Mouse (Mus musculus): ENCODE results near the gene Kat7. TPM values are rescaled to one million over a fixed set of nuclear protein-coding genes. Genes with fewer than 3 reads are reported as not detected.

Kat7 gene
- polyA plus RNA-seq, 1 experiment from 2014 or later, result 66.0 TPM

DNA sequence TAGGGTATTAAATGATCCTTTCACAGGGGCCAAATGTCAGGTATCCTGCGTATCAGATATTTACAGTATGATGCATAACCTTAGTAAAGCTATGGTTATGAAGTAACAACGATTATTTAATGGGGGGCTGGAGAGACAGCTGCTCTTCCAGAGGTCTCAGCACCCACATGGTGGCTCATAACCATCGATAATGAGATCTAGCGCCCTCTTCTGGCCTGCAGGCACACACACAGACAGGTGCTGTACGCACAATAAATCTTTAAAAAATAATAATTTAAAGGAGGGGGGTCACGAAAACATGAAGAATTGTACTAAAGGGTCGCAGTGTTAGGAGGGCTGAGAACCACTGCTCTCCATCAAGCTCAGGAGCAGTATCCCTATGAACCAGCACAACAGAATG, 4.4 kb downstream of the Kat7 start:
- Histone ChIP-seq H3K4me3 (no peak overlapping the region), H3K9me3 (replicated peaks) (no peaks in the 10 kb centered on the region), H3K9ac (no peak overlapping the region), H3K36me3 (ENCODE audit: poor library complexity, severe bottlenecking) (peaks cover 54% of the 10 kb centered on the region), H3K27ac (no peak overlapping the region), H3K4me1 (peaks cover 12% of the 10 kb centered on the region), H3K4me2 (no peak overlapping the region), H3K27me3 (no peaks in the 10 kb centered on the region)
- no peak for ATAC-seq
- WGBS, result 92% methylated on average over 7 of the region's 7 CpGs

GRCm38 (mm10) chr11:95301772-95302171, 8.3 kb downstream of the Kat7 start:
- no peak for ATAC-seq
- Histone ChIP-seq H3K9me3 (replicated peaks) (no peaks in the 10 kb centered on the region), H3K4me1 (no peaks in the 10 kb centered on the region), H3K4me3 (no peak overlapping the region), H3K36me3 (ENCODE audit: poor library complexity, severe bottlenecking) (peaks cover 85% of the 10 kb centered on the region), H3K27ac (no peak overlapping the region), H3K27me3 (no peaks in the 10 kb centered on the region), H3K9ac (no peak overlapping the region), H3K4me2 (no peak overlapping the region)
- 96% methylated on average over 3 of the region's 3 CpGs for WGBS

GRCm38 (mm10) chr11:95299886-95300285, 10.2 kb downstream of the Kat7 start:
- 95% methylated on average over 12 of the region's 12 CpGs for WGBS

DNA sequence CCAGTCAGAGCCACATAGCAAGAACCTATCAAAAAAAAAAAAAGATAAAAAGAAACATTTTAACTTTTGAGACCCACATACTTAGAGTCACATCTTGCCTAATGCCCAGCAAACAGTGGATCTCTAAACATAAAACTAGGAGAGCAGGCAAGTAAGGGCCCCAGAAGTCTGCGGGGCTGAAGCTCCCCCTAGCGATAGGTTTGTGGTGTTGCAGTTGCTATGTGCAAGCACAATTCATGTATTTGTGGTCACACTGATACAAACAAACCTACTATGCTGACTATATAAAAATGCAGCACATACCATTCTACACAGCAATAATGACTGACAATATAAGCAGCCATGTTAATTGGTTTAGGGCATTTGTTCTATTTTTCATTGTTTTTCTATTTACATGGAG, 11.9 kb downstream of the Kat7 start:
- 16% methylated on average over 2 of the region's 2 CpGs for WGBS
- Histone ChIP-seq H3K4me2 (no peak overlapping the region), H3K27ac (no peak overlapping the region), H3K9me3 (replicated peaks) (no peaks in the 10 kb centered on the region), H3K36me3 (ENCODE audit: poor library complexity, severe bottlenecking) (peaks cover 83% of the 10 kb centered on the region), H3K9ac (no peak overlapping the region), H3K4me1 (no peaks in the 10 kb centered on the region), H3K27me3 (no peaks in the 10 kb centered on the region), H3K4me3 (no peak overlapping the region)
- ATAC-seq, result no peak

More at GRCm38 (mm10) chr11:95299886-95300285, 10.2 kb downstream of the Kat7 start:
- H3K27me3 ChIP-seq, result no peaks in the 10 kb centered on the region
- no peaks in the 10 kb centered on the region for H3K4me1 ChIP-seq
- H3K4me2 ChIP-seq, result no peak overlapping the region
- no peak for ATAC-seq
- H3K9ac ChIP-seq, result no peak overlapping the region
- H3K36me3 ChIP-seq (ENCODE audit: poor library complexity, severe bottlenecking), result peaks cover 83% of the 10 kb centered on the region
- no peak overlapping the region for H3K27ac ChIP-seq
- no peaks in the 10 kb centered on the region for H3K9me3 ChIP-seq (replicated peaks)
- no peak overlapping the region for H3K4me3 ChIP-seq

DNA sequence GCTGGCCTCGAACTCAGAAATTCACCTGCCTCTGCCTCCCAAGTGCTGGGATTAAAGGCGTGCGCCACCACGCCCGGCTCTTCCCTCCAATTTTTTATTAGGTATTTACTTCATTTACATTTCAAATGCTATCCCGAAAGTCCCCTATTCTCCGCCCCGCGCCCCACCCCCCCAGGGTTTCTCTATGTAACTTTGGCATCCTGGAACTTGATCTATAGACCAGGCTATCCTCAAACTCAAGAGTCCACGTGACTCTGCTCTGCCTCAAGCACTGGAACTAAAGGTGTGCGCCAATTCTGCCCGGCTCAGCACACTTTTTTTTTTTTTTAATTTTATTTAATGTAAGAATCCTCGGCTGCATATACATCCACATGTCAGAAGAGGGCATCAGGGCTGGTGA, 14.3 kb downstream of the Kat7 start:
- H3K9ac ChIP-seq, result no peak overlapping the region
- peaks cover 82% of the 10 kb centered on the region for H3K36me3 ChIP-seq (ENCODE audit: poor library complexity, severe bottlenecking)
- no peak overlapping the region for H3K4me3 ChIP-seq
- no peaks in the 10 kb centered on the region for H3K4me1 ChIP-seq
- 96% methylated on average over 13 of the region's 13 CpGs for WGBS
- no peak for ATAC-seq
- no peaks in the 10 kb centered on the region for H3K9me3 ChIP-seq (replicated peaks)
- H3K27ac ChIP-seq, result no peak overlapping the region
- no peaks in the 10 kb centered on the region for H3K27me3 ChIP-seq
- no peak overlapping the region for H3K4me2 ChIP-seq

DNA sequence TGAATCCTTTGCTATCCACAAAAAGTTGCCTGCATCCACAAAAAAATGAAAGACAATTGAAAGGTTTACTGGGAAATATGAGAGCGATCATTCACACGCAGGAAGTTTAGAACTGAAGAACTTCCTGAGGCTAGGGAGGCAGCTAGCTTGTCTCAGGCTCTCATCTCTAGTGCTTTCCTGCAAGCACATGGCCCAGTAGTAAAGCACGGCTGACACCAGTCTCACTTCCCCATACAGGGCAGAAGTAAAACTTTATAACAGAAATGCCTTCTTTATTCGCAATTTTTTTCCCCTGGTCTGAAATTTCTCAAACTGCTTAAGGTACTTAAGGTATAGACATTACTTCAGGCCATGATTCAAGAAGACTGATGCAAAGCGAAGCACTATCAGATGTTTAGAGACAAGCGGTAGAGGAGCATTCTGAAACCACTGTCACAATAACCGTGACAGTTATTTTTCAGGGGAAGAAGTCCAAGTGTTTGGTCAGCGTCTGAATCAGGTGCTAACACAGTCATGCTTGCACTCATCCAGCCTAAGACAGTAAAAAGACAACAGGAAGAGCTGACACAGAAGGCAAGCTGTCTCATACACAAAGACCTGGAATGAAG, 16.9 kb downstream of the Kat7 start:
- Histone ChIP-seq H3K9ac (no peak overlapping the region), H3K9me3 (replicated peaks) (no peaks in the 10 kb centered on the region), H3K27me3 (no peaks in the 10 kb centered on the region), H3K27ac (no peak overlapping the region), H3K4me1 (no peaks in the 10 kb centered on the region), H3K36me3 (ENCODE audit: poor library complexity, severe bottlenecking) (peaks cover 82% of the 10 kb centered on the region), H3K4me3 (no peak overlapping the region), H3K4me2 (no peak overlapping the region)
- ATAC-seq, result no peak
- 92% methylated on average over 8 of the region's 8 CpGs for WGBS

- Histone ChIP-seq H3K4me3 (no peak overlapping the region), H3K9ac (no peak overlapping the region), H3K27ac (no peak overlapping the region), H3K4me1 (no peaks in the 10 kb centered on the region), H3K27me3 (no peaks in the 10 kb centered on the region), H3K36me3 (ENCODE audit: poor library complexity, severe bottlenecking) (peaks cover 84% of the 10 kb centered on the region), H3K4me2 (no peak overlapping the region), H3K9me3 (replicated peaks) (no peaks in the 10 kb centered on the region)
- no peak for ATAC-seq
- 84% methylated on average over 4 of the region's 4 CpGs for WGBS
Measured at GRCm38 (mm10) chr11:95291998-95292397, 18.0 kb downstream of the Kat7 start.

DNA sequence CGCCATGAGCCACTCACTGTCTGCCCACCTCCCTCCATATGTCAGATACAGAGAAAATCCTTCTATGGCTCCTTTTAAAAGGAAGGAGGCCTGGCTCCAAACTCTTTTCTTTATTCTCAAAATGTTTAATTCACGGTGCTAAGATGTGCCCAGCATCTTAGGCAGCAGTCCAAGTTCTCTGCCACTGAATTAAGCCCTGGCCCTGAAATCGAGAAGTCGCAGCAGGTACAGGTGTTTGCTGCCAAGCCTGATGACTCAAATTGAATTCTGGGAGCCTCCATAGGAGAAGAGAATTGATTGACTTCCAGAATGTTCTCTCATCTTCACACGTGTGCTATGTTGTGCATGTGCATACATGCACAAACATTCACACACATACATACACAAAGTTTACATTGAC, 27.7 kb downstream of the Kat7 start:
- H3K4me1 ChIP-seq, result no peaks in the 10 kb centered on the region
- no peaks in the 10 kb centered on the region for H3K9me3 ChIP-seq (replicated peaks)
- no peak overlapping the region for H3K4me2 ChIP-seq
- no peak for ATAC-seq
- WGBS, result 84% methylated on average over 5 of the region's 5 CpGs
- no peaks in the 10 kb centered on the region for H3K27me3 ChIP-seq
- no peak overlapping the region for H3K9ac ChIP-seq
- H3K4me3 ChIP-seq, result no peak overlapping the region
- H3K27ac ChIP-seq, result no peak overlapping the region
- peaks cover 97% of the 10 kb centered on the region for H3K36me3 ChIP-seq (ENCODE audit: poor library complexity, severe bottlenecking)

DNA sequence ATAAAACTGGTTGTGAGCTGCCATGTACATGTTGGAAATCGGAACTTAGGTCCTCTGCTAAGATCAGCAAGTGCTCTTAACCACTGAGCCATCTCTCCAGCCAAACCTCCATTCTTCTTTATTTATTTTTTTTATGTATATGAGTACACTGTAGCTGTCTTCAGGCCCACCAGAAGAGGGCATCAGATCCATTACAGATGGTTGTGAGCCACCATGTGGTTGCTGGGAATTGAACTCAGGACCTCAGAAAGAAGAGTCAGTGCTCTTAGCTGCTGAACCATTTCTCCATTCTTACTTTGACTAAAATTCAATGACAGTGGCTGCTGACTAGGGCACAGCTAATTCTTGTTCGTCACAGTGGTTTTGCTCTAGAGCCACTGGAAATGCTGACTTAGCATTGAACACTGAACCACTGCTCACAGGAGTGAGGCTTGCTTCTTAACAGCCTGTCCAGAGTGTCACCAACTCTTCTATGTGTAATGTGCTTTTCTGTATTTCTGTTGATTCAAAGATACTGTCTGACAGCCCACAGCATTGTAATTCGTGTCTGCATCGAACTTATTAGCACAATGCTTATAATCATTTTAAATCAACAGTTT, 30.9 kb downstream of the Kat7 start:
- Histone ChIP-seq H3K4me2 (no peak overlapping the region), H3K9me3 (replicated peaks) (no peaks in the 10 kb centered on the region), H3K27ac (no peak overlapping the region), H3K4me3 (no peak overlapping the region), H3K4me1 (no peaks in the 10 kb centered on the region), H3K9ac (no peak overlapping the region), H3K36me3 (ENCODE audit: poor library complexity, severe bottlenecking) (peaks cover 98% of the 10 kb centered on the region), H3K27me3 (no peaks in the 10 kb centered on the region)
- no peak for ATAC-seq
- 92% methylated on average over 4 of the region's 4 CpGs for whole genome bisulfite sequencing

GRCm38 (mm10) chr11:95276056-95276455, 34.0 kb downstream of the Kat7 start:
- WGBS, result 92% methylated on average over 6 of the region's 6 CpGs
- no peak overlapping the region for H3K4me3 ChIP-seq

DNA sequence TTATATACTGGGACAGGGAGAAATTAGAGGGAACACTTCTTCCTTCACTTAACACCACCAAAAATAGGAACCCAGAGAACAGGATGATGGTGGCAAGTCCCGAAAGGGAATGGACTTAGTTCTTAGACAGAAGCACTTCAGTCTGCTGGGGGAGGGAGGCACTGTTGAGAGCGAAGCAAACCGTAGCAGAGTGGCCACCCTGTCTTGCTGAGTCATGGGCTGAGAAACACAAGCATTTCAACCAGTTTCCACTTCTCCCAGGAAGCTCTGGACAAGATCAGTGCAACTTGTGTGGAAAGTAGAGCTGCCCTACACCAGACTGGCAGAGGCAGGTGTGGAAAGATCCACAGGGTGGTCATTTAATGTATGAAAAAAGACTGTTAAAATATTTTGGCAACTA, 35.4 kb downstream of the Kat7 start:
- Histone ChIP-seq H3K4me1 (no peaks in the 10 kb centered on the region), H3K27me3 (no peaks in the 10 kb centered on the region), H3K27ac (no peak overlapping the region), H3K9me3 (replicated peaks) (no peaks in the 10 kb centered on the region), H3K4me3 (no peak overlapping the region), H3K36me3 (ENCODE audit: poor library complexity, severe bottlenecking) (peaks cover 95% of the 10 kb centered on the region), H3K4me2 (no peak overlapping the region), H3K9ac (no peak overlapping the region)
- 87% methylated on average over 3 of the region's 3 CpGs for WGBS
- no peak for ATAC-seq

More at GRCm38 (mm10) chr11:95276056-95276455, 34.0 kb downstream of the Kat7 start:
- no peak for ATAC-seq
- Histone ChIP-seq H3K9me3 (replicated peaks) (no peaks in the 10 kb centered on the region), H3K9ac (no peak overlapping the region), H3K27ac (no peak overlapping the region), H3K27me3 (no peaks in the 10 kb centered on the region), H3K4me2 (no peak overlapping the region), H3K36me3 (ENCODE audit: poor library complexity, severe bottlenecking) (peaks cover 99% of the 10 kb centered on the region), H3K4me1 (no peaks in the 10 kb centered on the region)

DNA sequence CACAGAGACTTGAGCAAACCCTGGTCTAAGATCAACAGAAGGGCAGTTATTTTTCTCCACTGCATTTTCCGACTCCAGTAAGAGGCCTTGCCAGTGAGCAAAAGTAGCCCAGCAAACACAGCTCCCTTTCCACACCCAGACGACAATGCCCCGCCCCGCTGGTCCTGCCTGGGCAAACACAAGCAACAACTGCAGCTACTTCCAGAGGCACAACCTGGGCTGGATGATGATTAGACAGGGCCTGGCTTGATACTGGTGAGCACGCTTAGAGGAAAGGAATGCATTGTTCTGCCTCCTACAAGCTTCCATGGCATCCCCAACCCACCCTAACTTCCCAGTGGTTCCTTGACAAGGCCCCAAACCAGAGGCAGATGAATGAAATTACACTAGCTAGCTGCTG, 36.4 kb downstream of the Kat7 start:
- ATAC-seq, result no peak
- Histone ChIP-seq H3K27me3 (no peaks in the 10 kb centered on the region), H3K4me1 (no peaks in the 10 kb centered on the region), H3K4me2 (no peak overlapping the region), H3K36me3 (ENCODE audit: poor library complexity, severe bottlenecking) (peaks cover 93% of the 10 kb centered on the region), H3K9me3 (replicated peaks) (no peaks in the 10 kb centered on the region), H3K4me3 (no peak overlapping the region), H3K27ac (no peak overlapping the region), H3K9ac (no peak overlapping the region)
- WGBS, result 90% methylated on average over 5 of the region's 5 CpGs

Data from forebrain, embryonic 13.5 days (tissue).